Mouse (Mus musculus): Measurements from ENCODE around the gene Hist1h1a. TPM values are rescaled to one million over a fixed set of nuclear protein-coding genes. Genes with fewer than 3 reads are reported as not detected.
"Not testable (repeated sequence)": the region's sequence is repeated elsewhere in the genome, so short reads cannot be mapped to it uniquely, and the experiment has no call there.

The Hist1h1a gene
- polyA plus RNA-seq, 1 experiment from 2014 or later, result 0.67 TPM

DNA sequence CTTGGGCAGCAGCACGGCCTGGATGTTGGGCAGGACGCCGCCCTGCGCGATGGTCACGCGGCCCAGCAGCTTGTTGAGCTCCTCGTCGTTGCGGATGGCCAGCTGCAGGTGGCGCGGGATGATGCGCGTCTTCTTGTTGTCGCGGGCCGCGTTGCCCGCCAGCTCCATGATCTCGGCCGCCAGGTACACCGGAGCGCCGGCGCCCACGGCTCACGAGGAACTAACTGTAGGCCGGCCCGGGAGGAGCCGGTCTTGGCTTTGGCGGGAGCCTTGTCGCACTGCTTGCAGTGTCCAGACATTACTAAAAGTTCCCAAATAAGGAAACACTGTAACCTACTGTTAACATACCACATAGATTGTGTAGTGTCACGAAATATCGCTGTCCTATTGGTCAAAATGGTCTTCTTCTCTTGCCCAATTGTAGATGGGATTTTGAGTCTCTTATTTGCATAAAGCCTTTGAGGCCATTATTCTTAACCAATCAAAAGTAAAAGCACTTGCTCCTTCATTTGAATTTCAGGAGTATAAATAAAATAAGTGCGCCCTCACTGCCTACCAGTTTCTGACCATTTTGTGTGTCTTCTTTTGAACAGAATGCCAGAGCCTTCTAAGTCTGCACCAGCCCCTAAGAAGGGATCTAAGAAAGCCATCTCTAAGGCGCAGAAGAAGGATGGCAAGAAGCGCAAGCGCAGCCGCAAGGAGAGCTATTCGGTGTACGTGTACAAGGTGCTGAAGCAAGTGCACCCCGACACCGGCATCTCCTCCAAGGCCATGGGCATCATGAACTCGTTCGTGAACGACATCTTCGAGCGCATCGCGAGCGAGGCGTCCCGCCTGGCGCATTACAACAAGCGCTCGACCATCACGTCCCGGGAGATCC is 17.0 kb upstream of the Hist1h1a start, which contains the start of gene Hist1h2bb:
TSS of gene Hist1h2bb (plus strand) at position 534 of the 880 bp plus-strand sequence.
- ATAC-seq (replicated peaks; ENCODE audit: insufficient number of reproducible peaks, low FRiP score, low TSS enrichment), result peak; percentile 88
- peak within 1 kb of the TSS; percentile 71 for H3K4me2 ChIP-seq
- peak within 1 kb of the TSS; percentile 80 for H3K9ac ChIP-seq (ENCODE audit: low read depth, low read length)
- not testable (repeated sequence) for H3K9me3 ChIP-seq (replicated peaks; ENCODE audit: control insufficient read depth, low read length); H3K4me1 ChIP-seq (ENCODE audit: control insufficient read depth, insufficient read depth, low read length); H3K27me3 ChIP-seq (ENCODE audit: control insufficient read depth, insufficient read depth, low read length); H3K36me3 ChIP-seq (ENCODE audit: control insufficient read depth, insufficient read depth, low read length)
- peak within 1 kb of the TSS; percentile 37 for H3K4me3 ChIP-seq (ENCODE audit: low read depth, low read length)
- peak within 1 kb of the TSS; percentile 100 for H3K27ac ChIP-seq (ENCODE audit: low read depth, low read length)
- under 1% methylated on average over 39 of the region's 58 CpGs for WGBS (ENCODE audit: insufficient replicate concordance)

DNA sequence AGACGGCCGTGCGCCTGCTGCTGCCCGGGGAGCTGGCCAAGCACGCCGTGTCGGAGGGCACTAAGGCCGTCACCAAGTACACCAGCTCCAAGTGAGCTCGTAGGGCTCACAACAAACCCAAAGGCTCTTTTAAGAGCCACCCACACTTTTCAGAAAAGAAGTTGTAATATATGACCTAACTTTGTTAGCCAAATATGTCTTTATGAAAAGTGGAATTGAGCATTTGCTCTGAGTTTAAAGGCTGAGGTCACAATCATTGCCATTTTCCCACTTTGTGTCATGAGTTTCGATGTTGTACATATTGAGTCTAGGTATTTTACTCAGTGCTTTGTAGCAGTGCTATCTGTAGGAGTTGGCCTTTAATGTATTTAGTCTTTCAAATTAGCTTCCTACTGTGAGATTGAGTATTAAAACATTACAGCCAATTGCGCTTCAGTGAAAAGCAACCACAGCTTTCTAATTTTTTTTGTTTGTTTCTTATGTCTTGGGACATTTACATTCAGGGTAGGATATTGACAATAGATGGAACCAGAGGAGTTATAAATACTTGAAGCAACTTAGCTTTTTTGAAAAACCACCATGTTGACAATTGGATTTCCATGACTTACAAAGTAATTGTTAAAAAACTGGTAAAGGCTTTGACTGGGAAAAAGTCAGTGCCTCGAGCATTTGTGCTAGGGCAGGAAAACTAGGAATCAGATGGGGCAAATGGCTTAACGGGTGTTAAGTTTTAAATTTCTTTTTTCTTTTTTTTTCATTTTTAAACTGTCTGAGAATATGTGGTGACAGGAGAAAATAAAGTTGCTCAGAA is 16.2 kb upstream of the Hist1h1a start:
- H3K4me2 ChIP-seq, result peak overlapping the region; percentile 71
- H3K27me3 ChIP-seq (ENCODE audit: control insufficient read depth, insufficient read depth, low read length), result no peaks in the 10 kb centered on the region
- H3K9me3 ChIP-seq (replicated peaks; ENCODE audit: control insufficient read depth, low read length), result no peaks in the 10 kb centered on the region
- no peaks in the 10 kb centered on the region for H3K36me3 ChIP-seq (ENCODE audit: control insufficient read depth, insufficient read depth, low read length)
- H3K9ac ChIP-seq (ENCODE audit: low read depth, low read length), result peak overlapping the region; percentile 80
- no peak for ATAC-seq (replicated peaks; ENCODE audit: insufficient number of reproducible peaks, low FRiP score, low TSS enrichment)
- H3K4me1 ChIP-seq (ENCODE audit: control insufficient read depth, insufficient read depth, low read length), result peaks cover 5% of the 10 kb centered on the region
- peak overlapping the region; percentile 100 for H3K27ac ChIP-seq (ENCODE audit: low read depth, low read length)
- WGBS (ENCODE audit: insufficient replicate concordance), result 5% methylated on average over 10 of the region's 13 CpGs
- H3K4me3 ChIP-seq (ENCODE audit: low read depth, low read length), result peak overlapping the region; percentile 37

DNA sequence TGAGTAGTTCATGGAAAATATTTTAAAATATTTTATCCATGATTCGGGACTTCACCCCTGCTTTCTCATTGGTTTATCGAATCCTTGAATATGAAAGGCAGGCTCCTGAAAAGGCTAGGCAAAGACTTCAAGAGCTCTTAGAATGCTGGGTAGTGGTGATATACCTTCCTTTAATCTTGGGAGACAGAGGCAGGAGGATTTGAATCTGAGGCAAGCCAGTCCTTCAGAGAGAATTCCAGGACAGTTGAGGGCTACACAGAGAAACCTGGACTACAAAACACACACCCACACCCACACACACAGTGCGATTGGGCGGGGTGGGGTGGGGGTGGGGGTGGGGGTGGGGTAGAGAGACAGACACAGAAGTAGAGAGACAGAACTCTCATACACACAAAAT is 15.6 kb upstream of the Hist1h1a start:
- Histone ChIP-seq H3K9me3 (replicated peaks; ENCODE audit: control insufficient read depth, low read length) (no peaks in the 10 kb centered on the region), H3K36me3 (ENCODE audit: control insufficient read depth, insufficient read depth, low read length) (no peaks in the 10 kb centered on the region), H3K4me2 (peak overlapping the region; percentile 71), H3K27me3 (ENCODE audit: control insufficient read depth, insufficient read depth, low read length) (no peaks in the 10 kb centered on the region), H3K27ac (ENCODE audit: low read depth, low read length) (peak overlapping the region; percentile 100), H3K4me3 (ENCODE audit: low read depth, low read length) (no peak overlapping the region), H3K4me1 (ENCODE audit: control insufficient read depth, insufficient read depth, low read length) (peaks cover 5% of the 10 kb centered on the region), H3K9ac (ENCODE audit: low read depth, low read length) (peak overlapping the region; percentile 70)
- ATAC-seq (replicated peaks; ENCODE audit: insufficient number of reproducible peaks, low FRiP score, low TSS enrichment), result no peak
- 12% methylated on average over 4 of the region's 4 CpGs for WGBS (ENCODE audit: insufficient replicate concordance)

DNA sequence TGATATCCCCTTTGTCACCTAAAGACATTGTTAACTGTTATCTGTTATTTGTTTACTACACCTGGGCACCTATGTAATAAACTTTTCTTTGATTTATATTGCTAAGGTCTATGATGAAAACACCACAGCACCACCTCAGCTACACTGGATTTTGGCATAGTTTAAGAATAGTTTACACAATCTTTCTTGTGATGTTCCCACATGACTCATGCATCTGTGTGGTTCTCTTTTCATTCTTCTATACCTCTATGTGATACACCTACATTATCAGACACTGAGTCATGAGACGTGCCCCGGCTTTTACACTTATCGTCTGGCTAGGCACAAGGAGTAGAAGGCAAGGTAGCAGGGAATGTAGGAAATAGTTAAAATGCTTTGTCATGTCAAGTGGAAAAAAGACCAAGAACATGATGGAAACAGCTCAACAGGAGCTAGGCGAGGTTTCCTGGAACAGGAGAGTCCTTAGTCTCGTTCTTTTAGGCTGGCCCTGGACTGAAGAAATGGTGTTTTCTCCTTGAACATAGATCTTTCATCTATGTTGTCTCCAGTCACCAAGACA is 13.8 kb upstream of the Hist1h1a start:
- no peak overlapping the region for H3K4me3 ChIP-seq (ENCODE audit: low read depth, low read length)
- 87% methylated on average over 5 of the region's 5 CpGs for WGBS (ENCODE audit: insufficient replicate concordance)
- peaks cover 5% of the 10 kb centered on the region for H3K4me1 ChIP-seq (ENCODE audit: control insufficient read depth, insufficient read depth, low read length)
- no peak for ATAC-seq (replicated peaks; ENCODE audit: insufficient number of reproducible peaks, low FRiP score, low TSS enrichment)
- peak overlapping the region; percentile 46; the same call in 1 of the 2 replicates for H3K27ac ChIP-seq (ENCODE audit: low read depth, low read length)
- H3K9me3 ChIP-seq (replicated peaks; ENCODE audit: control insufficient read depth, low read length), result no peaks in the 10 kb centered on the region
- H3K4me2 ChIP-seq, result no peak overlapping the region
- H3K27me3 ChIP-seq (ENCODE audit: control insufficient read depth, insufficient read depth, low read length), result no peaks in the 10 kb centered on the region
- H3K36me3 ChIP-seq (ENCODE audit: control insufficient read depth, insufficient read depth, low read length), result no peaks in the 10 kb centered on the region
- no peak overlapping the region for H3K9ac ChIP-seq (ENCODE audit: low read depth, low read length)

DNA sequence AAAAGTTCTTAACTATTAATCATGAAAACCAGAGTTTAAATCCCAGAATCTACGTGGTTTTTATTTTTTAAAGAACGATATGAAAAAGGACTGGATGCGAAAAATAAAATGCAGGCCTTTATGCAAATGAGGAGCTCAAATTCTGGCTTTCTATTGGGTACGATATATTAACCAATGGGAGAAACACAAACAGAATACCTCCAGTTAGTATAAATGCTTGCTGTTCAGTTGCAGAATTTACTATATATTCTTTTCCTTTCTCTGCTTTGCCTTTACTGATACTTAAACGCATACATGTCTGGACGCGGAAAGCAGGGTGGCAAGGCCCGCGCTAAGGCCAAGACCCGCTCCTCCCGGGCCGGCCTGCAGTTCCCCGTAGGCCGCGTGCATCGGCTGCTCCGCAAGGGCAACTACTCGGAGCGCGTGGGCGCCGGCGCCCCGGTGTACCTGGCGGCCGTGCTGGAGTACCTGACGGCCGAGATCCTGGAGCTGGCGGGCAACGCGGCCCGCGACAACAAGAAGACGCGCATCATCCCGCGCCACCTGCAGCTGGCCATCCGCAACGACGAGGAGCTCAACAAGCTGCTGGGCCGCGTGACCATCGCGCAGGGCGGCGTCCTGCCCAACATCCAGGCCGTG is 12.5 kb upstream of the Hist1h1a start, which contains the start of gene Hist1h2ab:
TSS of gene Hist1h2ab (plus strand) at position 288 of the 639 bp plus-strand sequence.
- ATAC-seq (replicated peaks; ENCODE audit: insufficient number of reproducible peaks, low FRiP score, low TSS enrichment), result 0 out of 2 replicates have a peak, but pooled peaks have one; percentile 27
- peak within 1 kb of the TSS; percentile 43 for H3K4me3 ChIP-seq (ENCODE audit: low read depth, low read length)
- not testable (repeated sequence) for H3K36me3 ChIP-seq (ENCODE audit: control insufficient read depth, insufficient read depth, low read length); H3K4me1 ChIP-seq (ENCODE audit: control insufficient read depth, insufficient read depth, low read length); H3K27me3 ChIP-seq (ENCODE audit: control insufficient read depth, insufficient read depth, low read length); H3K9me3 ChIP-seq (replicated peaks; ENCODE audit: control insufficient read depth, low read length)
- 1% methylated on average over 25 of the region's 47 CpGs for WGBS (ENCODE audit: insufficient replicate concordance)
- H3K4me2 ChIP-seq, result peak within 1 kb of the TSS; percentile 66
- peak within 1 kb of the TSS; percentile 95 for H3K27ac ChIP-seq (ENCODE audit: low read depth, low read length)
- peak within 1 kb of the TSS; percentile 74; the same call in 1 of the 2 replicates for H3K9ac ChIP-seq (ENCODE audit: low read depth, low read length)

DNA sequence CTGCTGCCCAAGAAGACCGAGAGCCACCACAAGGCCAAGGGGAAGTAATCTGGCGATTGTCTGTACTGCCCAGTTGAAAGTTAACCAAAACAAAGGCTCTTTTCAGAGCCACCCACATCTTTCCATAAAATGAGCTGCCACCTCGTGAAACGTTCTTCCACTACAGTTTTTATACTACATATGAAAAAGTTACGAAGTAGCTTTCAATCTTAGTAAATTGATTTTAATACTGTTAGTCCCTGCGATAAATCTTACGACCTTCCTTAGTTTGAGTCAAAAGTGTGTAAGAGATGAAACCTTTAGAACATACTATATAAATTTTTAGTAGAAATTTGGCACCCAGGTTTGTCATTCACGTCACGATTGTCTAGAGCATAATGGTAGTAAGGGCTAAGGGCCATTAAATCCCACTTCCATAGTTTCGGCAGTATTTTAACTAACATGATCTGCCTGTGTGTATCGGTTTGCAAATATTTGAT is 11.9 kb upstream of the Hist1h1a start:
- Histone ChIP-seq H3K4me2 (peak overlapping the region; percentile 66), H3K9me3 (replicated peaks; ENCODE audit: control insufficient read depth, low read length) (no peaks in the 10 kb centered on the region), H3K4me1 (ENCODE audit: control insufficient read depth, insufficient read depth, low read length) (peaks cover 5% of the 10 kb centered on the region), H3K4me3 (ENCODE audit: low read depth, low read length) (peak overlapping the region; percentile 43), H3K36me3 (ENCODE audit: control insufficient read depth, insufficient read depth, low read length) (no peaks in the 10 kb centered on the region), H3K27me3 (ENCODE audit: control insufficient read depth, insufficient read depth, low read length) (no peaks in the 10 kb centered on the region), H3K27ac (ENCODE audit: low read depth, low read length) (peak overlapping the region; percentile 95), H3K9ac (ENCODE audit: low read depth, low read length) (peak overlapping the region; percentile 74; the same call in 1 of the 2 replicates)
- WGBS (ENCODE audit: insufficient replicate concordance), result 3% methylated on average over 11 of the region's 11 CpGs
- no peak for ATAC-seq (replicated peaks; ENCODE audit: insufficient number of reproducible peaks, low FRiP score, low TSS enrichment)

DNA sequence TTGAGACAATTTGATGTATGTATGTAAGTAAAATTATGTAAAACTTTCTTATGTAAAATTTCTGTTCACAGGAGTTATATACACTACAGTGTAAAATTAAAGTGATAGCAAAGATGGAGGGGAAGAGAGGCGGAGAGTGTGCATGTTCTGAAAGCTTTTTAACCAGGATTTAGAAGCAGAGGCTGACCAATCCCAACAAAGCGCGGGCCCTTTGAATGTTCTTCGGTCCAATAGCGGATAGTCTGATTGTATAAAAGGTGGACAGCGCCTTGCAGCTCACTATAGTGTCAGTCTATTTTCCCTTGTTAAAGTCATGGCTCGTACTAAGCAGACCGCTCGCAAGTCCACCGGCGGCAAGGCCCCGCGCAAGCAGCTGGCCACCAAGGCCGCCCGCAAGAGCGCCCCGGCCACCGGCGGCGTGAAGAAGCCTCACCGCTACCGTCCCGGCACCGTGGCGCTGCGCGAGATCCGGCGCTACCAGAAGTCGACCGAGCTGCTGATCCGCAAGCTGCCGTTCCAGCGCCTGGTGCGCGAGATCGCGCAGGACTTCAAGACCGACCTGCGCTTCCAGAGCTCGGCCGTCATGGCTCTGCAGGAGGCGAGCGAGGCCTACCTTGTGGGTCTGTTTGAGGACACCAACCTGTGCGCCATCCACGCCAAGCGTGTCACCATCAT is 11.3 kb upstream of the Hist1h1a start, which contains the start of gene Hist1h3b:
TSS of gene Hist1h3b (plus strand) at position 201 of the 675 bp plus-strand sequence.
- H3K9ac ChIP-seq (ENCODE audit: low read depth, low read length), result peak within 1 kb of the TSS; percentile 75
- not testable (repeated sequence) for H3K36me3 ChIP-seq (ENCODE audit: control insufficient read depth, insufficient read depth, low read length)
- peak; percentile 83 for ATAC-seq (replicated peaks; ENCODE audit: insufficient number of reproducible peaks, low FRiP score, low TSS enrichment)

More for the DNA sequence above, 11.3 kb upstream of the Hist1h1a start, which contains the start of gene Hist1h3b:
- peak within 1 kb of the TSS; percentile 66 for H3K4me2 ChIP-seq
- H3K27ac ChIP-seq (ENCODE audit: low read depth, low read length), result peak within 1 kb of the TSS; percentile 95
- WGBS (ENCODE audit: insufficient replicate concordance), result 0% methylated on average over 17 of the region's 47 CpGs
- not testable (repeated sequence) for H3K27me3 ChIP-seq (ENCODE audit: control insufficient read depth, insufficient read depth, low read length); H3K9me3 ChIP-seq (replicated peaks; ENCODE audit: control insufficient read depth, low read length); H3K4me1 ChIP-seq (ENCODE audit: control insufficient read depth, insufficient read depth, low read length)
- peak within 1 kb of the TSS; percentile 43 for H3K4me3 ChIP-seq (ENCODE audit: low read depth, low read length)
